Mouse (Mus musculus) forebrain, embryonic 14.5 days (tissue): ENCODE results near the gene Bbx. TPM values are rescaled to one million over a fixed set of nuclear protein-coding genes. Genes with fewer than 3 reads are reported as not detected.

Experiments
- ATAC-seq: fragments of 200-750 bp; cut with Nextera tagmentation; 2 replicates; pipeline ENCODE4 v1.8.0; 2017; ENCODE audit warnings: mild to moderate bottlenecking, moderate library complexity
- DNase-seq: peaks from one replicate; pipeline ENCODE4 v3.0.0-alpha.2; 2015; ENCODE audit warnings: low spot score
- H3K27ac ChIP-seq: fragments of 300-500 bp; sonication (generic); 2 replicates; pipeline ENCODE4 v1.5.1; 2014; ENCODE audit warnings: low read depth, mild to moderate bottlenecking, control low read depth, low read length, moderate library complexity
- H3K27me3 ChIP-seq: fragments of 300-500 bp; sonication (generic); replicated peaks from 2 replicates; pipeline ENCODE4 v1.6.1; 2014; ENCODE audit warnings: low read length, control low read depth, mixed read lengths; ENCODE audit not compliant: control insufficient read depth, insufficient read depth
- H3K36me3 ChIP-seq: fragments of 300-500 bp; sonication (generic); 2 replicates; pipeline ENCODE4 v1.6.1; 2014; ENCODE audit warnings: low read length, control low read depth; ENCODE audit not compliant: control insufficient read depth, insufficient read depth
- H3K4me1 ChIP-seq: fragments of 300-500 bp; sonication (generic); 2 replicates; pipeline ENCODE4 v1.6.1; 2014; ENCODE audit warnings: antibody characterized with exemption, low read length, control low read depth; ENCODE audit not compliant: control insufficient read depth, insufficient read depth
- H3K4me2 ChIP-seq: fragments of 300-500 bp; sonication (generic); 2 replicates; pipeline ENCODE4 v1.6.1; 2014; ENCODE audit warnings: mild to moderate bottlenecking, control low read depth, low read length
- H3K4me3 ChIP-seq: fragments of 300-500 bp; sonication (generic); 2 replicates; pipeline ENCODE4 v1.5.1; 2014; ENCODE audit warnings: low read depth, low read length, control low read depth
- H3K9ac ChIP-seq: fragments of 300-500 bp; sonication (generic); 2 replicates; pipeline ENCODE4 v1.6.1; 2014; ENCODE audit warnings: mild to moderate bottlenecking, low read length, control low read depth, moderate library complexity
- H3K9me3 ChIP-seq: fragments of 300-500 bp; sonication (generic); replicated peaks from 2 replicates; pipeline ENCODE4 v1.6.1; 2016; ENCODE audit warnings: low read length, control low read depth, mixed read lengths; ENCODE audit not compliant: control insufficient read depth
- WGBS: fragments of 180-500 bp; shearing (Covaris S2); extraction: QIAGEN DNeasy Blood & Tissue Kit; methylation state at CpG from one replicate; pipeline ENCODE4 v1.1.7; 2014; 5-methylcytosine and 5-hydroxymethylcytosine counted together
- polyA plus RNA-seq: library from polyadenylated mRNA; unstranded; fragments of >200 nt; fragmentation: Nextera tagmentation; extraction: Ambion mirVana; gene quantifications from 2 replicates; pipeline ENCODE4 v1.2.1, GENCODE M21; 2014

The Bbx gene
- polyA plus RNA-seq, 1 experiment from 2014 or later: 11.9 TPM

GRCm38 (mm10) chr16:50445014-50445413 lies 12.8 kb upstream of the Bbx start:
- ATAC-seq: no peak
- WGBS: 86% methylated on average over 6 of the region's 6 CpGs
- DNase-seq: no peak
- Histone ChIP-seq H3K36me3 (no peaks in the 10 kb centered on the region), H3K27ac (no peak overlapping the region), H3K9ac (no peak overlapping the region), H3K4me3 (no peak overlapping the region), H3K9me3 (no peaks in the 10 kb centered on the region), H3K4me2 (no peak overlapping the region), H3K4me1 (no peaks in the 10 kb centered on the region), H3K27me3 (no peaks in the 10 kb centered on the region)

DNA sequence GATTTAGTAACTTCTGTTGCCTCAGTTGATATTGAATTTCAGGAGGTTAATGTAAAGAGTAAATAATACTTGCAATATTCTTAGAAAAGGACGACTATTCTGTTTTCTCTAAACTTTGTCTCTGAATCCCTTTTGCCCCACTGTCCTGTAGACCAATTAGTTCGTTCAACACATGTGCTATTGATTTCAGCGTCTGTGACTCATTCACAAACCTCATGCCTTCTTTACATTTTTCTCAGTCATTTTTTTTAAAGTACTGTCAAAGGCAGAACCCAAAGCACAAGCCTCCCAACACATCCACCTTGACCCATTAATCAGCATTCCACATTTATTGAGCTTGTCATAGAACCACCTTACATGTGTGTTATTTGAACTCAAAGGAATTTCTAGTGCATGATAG lies 6.6 kb upstream of the Bbx start:
- no peak for ATAC-seq
- H3K27ac ChIP-seq: no peak overlapping the region
- no peak for DNase-seq
- H3K27me3 ChIP-seq: no peaks in the 10 kb centered on the region
- 86% methylated on average over 3 of the region's 3 CpGs for WGBS
- H3K36me3 ChIP-seq: no peaks in the 10 kb centered on the region
- H3K4me1 ChIP-seq: no peaks in the 10 kb centered on the region
- no peak overlapping the region for H3K4me2 ChIP-seq
- no peak overlapping the region for H3K9ac ChIP-seq
- no peaks in the 10 kb centered on the region for H3K9me3 ChIP-seq
- H3K4me3 ChIP-seq: no peak overlapping the region

- ATAC-seq: no peak
- H3K9me3 ChIP-seq: no peaks in the 10 kb centered on the region
- H3K4me1 ChIP-seq: no peaks in the 10 kb centered on the region
- H3K27ac ChIP-seq: no peak overlapping the region
- 91% methylated on average over 15 of the region's 15 CpGs for WGBS
- DNase-seq: no peak
- H3K9ac ChIP-seq: no peak overlapping the region
- no peaks in the 10 kb centered on the region for H3K36me3 ChIP-seq
- no peaks in the 10 kb centered on the region for H3K27me3 ChIP-seq
- no peak overlapping the region for H3K4me2 ChIP-seq
- no peak overlapping the region for H3K4me3 ChIP-seq
These were observed 5.6 kb upstream of the Bbx start for GRCm38 (mm10) chr16:50437788-50438187.

GRCm38 (mm10) chr16:50437331-50437730 lies 5.1 kb upstream of the Bbx start:
- Histone ChIP-seq H3K9ac (no peak overlapping the region), H3K27ac (no peak overlapping the region), H3K4me1 (no peaks in the 10 kb centered on the region), H3K36me3 (no peaks in the 10 kb centered on the region), H3K4me2 (no peak overlapping the region), H3K9me3 (no peaks in the 10 kb centered on the region), H3K27me3 (no peaks in the 10 kb centered on the region), H3K4me3 (no peak overlapping the region)
- no peak for ATAC-seq
- no peak for DNase-seq
- WGBS: 71% methylated on average over 2 of the region's 2 CpGs

DNA sequence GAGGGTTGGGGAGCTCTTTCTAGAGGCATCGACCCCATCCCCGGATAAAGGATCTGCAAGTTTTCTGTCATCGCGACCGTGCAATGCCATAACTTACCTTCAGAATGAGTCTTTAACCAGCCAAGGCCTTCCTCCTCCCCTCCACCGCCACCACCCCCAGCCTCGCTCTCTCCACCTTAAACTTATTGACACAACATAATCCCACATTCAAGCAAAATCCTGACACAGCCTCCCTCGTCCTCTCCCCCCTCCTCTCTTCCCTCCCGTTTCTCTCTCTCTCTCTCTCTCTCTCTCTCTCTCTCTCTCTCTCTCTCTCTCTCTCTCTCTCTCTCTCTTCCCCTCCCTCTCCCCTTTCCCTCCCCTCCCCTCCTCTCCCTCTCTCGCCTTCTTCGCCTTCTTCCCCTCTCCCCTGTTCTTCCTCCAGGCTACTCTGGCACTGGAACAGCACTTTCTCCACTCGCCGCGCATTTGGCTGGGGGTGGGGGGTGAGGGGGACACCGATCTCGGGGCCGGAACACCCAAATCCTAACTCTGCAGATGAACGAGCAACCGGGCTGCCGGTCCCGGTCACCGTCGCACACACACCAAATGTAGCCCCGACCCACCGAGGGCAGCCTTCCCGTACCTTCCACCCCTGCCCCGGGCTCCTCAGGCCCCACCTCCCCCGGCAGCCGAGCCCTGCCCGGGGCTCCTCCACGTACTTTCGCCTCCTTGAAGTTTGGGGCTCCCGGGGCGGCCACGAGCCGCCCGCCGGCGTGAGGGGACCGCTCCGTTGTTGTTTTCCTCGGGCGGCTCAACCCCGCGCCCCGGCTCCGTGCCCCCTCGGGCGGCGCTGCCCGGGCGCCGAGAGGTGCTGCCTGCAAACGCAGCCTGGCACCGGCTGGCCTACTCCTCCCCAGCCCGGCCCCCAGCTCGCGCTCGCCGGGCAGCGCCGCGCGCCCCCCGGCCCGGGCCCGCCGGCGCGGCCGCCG lies 894 bp downstream of the Bbx start:
- WGBS: under 1% methylated on average over 72 of the region's 72 CpGs
- peak; percentile 70 for ATAC-seq
- Histone ChIP-seq H3K4me2 (peak overlapping the region; percentile 96), H3K4me1 (no peaks in the 10 kb centered on the region), H3K36me3 (no peaks in the 10 kb centered on the region), H3K9me3 (no peaks in the 10 kb centered on the region), H3K9ac (peak overlapping the region; percentile 91), H3K4me3 (peak overlapping the region; percentile 93), H3K27ac (peak overlapping the region; percentile 97), H3K27me3 (no peaks in the 10 kb centered on the region)
- peak; percentile 59 for DNase-seq

GRCm38 (mm10) chr16:50430515-50430877 lies 1.7 kb downstream of the Bbx start:
- H3K36me3 ChIP-seq: no peaks in the 10 kb centered on the region
- H3K4me2 ChIP-seq: peak overlapping the region; percentile 96
- 0 out of 2 replicates have a peak overlapping the region, but pooled peaks have one; percentile 41 for H3K27ac ChIP-seq
- H3K4me3 ChIP-seq: peak overlapping the region; percentile 93
- DNase-seq (peak; percentile 57), ATAC-seq (no peak)
- under 1% methylated on average over 12 of the region's 12 CpGs for WGBS
- no peaks in the 10 kb centered on the region for H3K27me3 ChIP-seq
- H3K9me3 ChIP-seq: no peaks in the 10 kb centered on the region
- no peaks in the 10 kb centered on the region for H3K4me1 ChIP-seq
- peak overlapping the region; percentile 91 for H3K9ac ChIP-seq

- no peaks in the 10 kb centered on the region for H3K36me3 ChIP-seq
- peak overlapping the region; percentile 96 for H3K4me2 ChIP-seq
- peak overlapping the region; percentile 93 for H3K4me3 ChIP-seq
- no peaks in the 10 kb centered on the region for H3K9me3 ChIP-seq
- no peak overlapping the region for H3K27ac ChIP-seq
- H3K4me1 ChIP-seq: no peaks in the 10 kb centered on the region
- WGBS: under 1% methylated on average over 54 of the region's 69 CpGs
- H3K9ac ChIP-seq: peak overlapping the region; percentile 91
- ATAC-seq (0 out of 2 replicates have a peak, but pooled peaks have one; percentile 2), DNase-seq (peak; percentile 52)
- H3K27me3 ChIP-seq: no peaks in the 10 kb centered on the region
These were observed 2.3 kb downstream of the Bbx start for GRCm38 (mm10) chr16:50429692-50430514.

GRCm38 (mm10) chr16:50428871-50429691 lies 3.1 kb downstream of the Bbx start:
- H3K9ac ChIP-seq: peak overlapping the region; percentile 91
- no peaks in the 10 kb centered on the region for H3K4me1 ChIP-seq
- peak overlapping the region; percentile 93 for H3K4me3 ChIP-seq
- DNase-seq (peak; percentile 23), ATAC-seq (no peak)
- no peak overlapping the region for H3K27ac ChIP-seq
- H3K4me2 ChIP-seq: peak overlapping the region; percentile 96
- H3K27me3 ChIP-seq: no peaks in the 10 kb centered on the region
- 3% methylated on average over 23 of the region's 23 CpGs for WGBS
- no peaks in the 10 kb centered on the region for H3K9me3 ChIP-seq
- H3K36me3 ChIP-seq: no peaks in the 10 kb centered on the region
